Mouse (Mus musculus) erythroblast, embryonic 14.5 days (primary cell): ENCODE results near the gene Sfrp4. TPM values are rescaled to one million over a fixed set of nuclear protein-coding genes. Genes with fewer than 3 reads are reported as not detected.

Experiments used
- H3K27me3 ChIP-seq: 2 replicates; pipeline ENCODE4 v1.6.1; 2012; ENCODE audit warnings: inconsistent platforms; ENCODE audit not compliant: control insufficient read depth
- H3K36me3 ChIP-seq: 2 replicates; pipeline ENCODE4 v1.6.1; 2012; ENCODE audit warnings: mild to moderate bottlenecking, inconsistent platforms; ENCODE audit not compliant: control insufficient read depth
- H3K4me1 ChIP-seq: 2 replicates; pipeline ENCODE4 v1.6.1; 2012; ENCODE audit warnings: inconsistent platforms; ENCODE audit not compliant: control insufficient read depth
- H3K4me3 ChIP-seq: replicated peaks from 2 replicates; pipeline ENCODE3; 2012; ENCODE audit warnings: moderate library complexity, mild to moderate bottlenecking, inconsistent platforms
- H3K9me3 ChIP-seq: 2 replicates; pipeline ENCODE4 v1.6.1; 2012; ENCODE audit warnings: low read length, inconsistent platforms, mixed read lengths; ENCODE audit not compliant: control insufficient read depth
- GATA1 ChIP-seq: IDR thresholded peaks from 2 replicates; pipeline ENCODE4 v1.6.1; 2012; ENCODE audit warnings: low read length, inconsistent platforms, mixed read lengths
- TAL1 ChIP-seq: IDR thresholded peaks from 3 replicates; pipeline ENCODE4 v1.6.1; 2012; ENCODE audit warnings: low read length, inconsistent platforms, mixed read lengths
- polyA plus RNA-seq: library from polyadenylated mRNA; stranded (reverse); fragments of >175 nt; gene quantifications from 2 replicates; pipeline ENCODE4 v1.2.3, GENCODE M21; 2012

Sfrp4 gene
- polyA plus RNA-seq, 1 experiment = not detected

- Histone ChIP-seq H3K9me3 (no peaks in the 10 kb centered on the region), H3K4me3 (no peak overlapping the region), H3K27me3 (no peaks in the 10 kb centered on the region), H3K36me3 (no peaks in the 10 kb centered on the region), H3K4me1 (no peaks in the 10 kb centered on the region)
- no peak for TF ChIP-seq GATA1
- no peak for TF ChIP-seq TAL1
These were observed 45.6 kb downstream of the Sfrp4 start for GRCm38 (mm10) chr13:19668355-19669140.

DNA sequence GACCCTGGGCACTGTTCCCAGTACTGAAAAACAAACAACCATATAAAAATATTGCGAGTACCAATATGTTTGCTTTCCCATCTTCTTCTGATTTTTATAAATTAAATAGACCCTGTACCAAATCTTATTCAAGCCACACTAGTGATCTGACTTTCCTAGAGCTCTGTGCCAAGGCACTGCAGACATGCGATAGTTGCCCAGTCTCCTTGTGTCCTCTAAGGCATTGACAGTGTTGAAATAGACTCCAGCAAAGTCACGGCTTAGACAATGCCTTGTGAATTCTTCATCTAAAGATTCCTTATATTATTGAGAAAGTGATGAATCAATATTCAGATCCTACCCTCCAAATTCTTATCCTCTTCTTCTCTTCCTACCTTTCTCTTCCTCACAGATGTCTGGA is 51.1 kb downstream of the Sfrp4 start:
- TF ChIP-seq GATA1 (no peak), TAL1 (no peak)
- no peaks in the 10 kb centered on the region for H3K27me3 ChIP-seq
- no peaks in the 10 kb centered on the region for H3K36me3 ChIP-seq
- H3K9me3 ChIP-seq = no peaks in the 10 kb centered on the region
- H3K4me3 ChIP-seq = no peak overlapping the region
- H3K4me1 ChIP-seq = no peaks in the 10 kb centered on the region

GRCm38 (mm10) chr13:19674601-19675000 is 51.7 kb downstream of the Sfrp4 start:
- TF ChIP-seq TAL1 = no peak
- TF ChIP-seq GATA1 = no peak
- Histone ChIP-seq H3K36me3 (no peaks in the 10 kb centered on the region), H3K9me3 (no peaks in the 10 kb centered on the region), H3K4me3 (no peak overlapping the region), H3K27me3 (no peaks in the 10 kb centered on the region), H3K4me1 (no peaks in the 10 kb centered on the region)

Other genes with a start within 250 kb of the Sfrp4 start
- 0.05 and 0.08 TPM in 2 replicates for gene Stard3nl, start 227.3 kb upstream of the Sfrp4 start, polyA plus RNA-seq
- gene Epdr1, start 3.2 kb upstream of the Sfrp4 start, polyA plus RNA-seq = 0.33 and 2.2 TPM in 2 replicates
- gene Nme8, start 74.7 kb downstream of the Sfrp4 start, polyA plus RNA-seq = not detected in 2 replicates
- gene Gpr141, start 201.2 kb downstream of the Sfrp4 start, polyA plus RNA-seq = not detected in 2 replicates